Mouse (Mus musculus) liver, postnatal 0 days (tissue): ENCODE measurements around the gene Kctd4. TPM values are rescaled to one million over a fixed set of nuclear protein-coding genes. Genes with fewer than 3 reads are reported as not detected.

Source experiments
- ATAC-seq: fragments of 200-750 bp; cut with Nextera tagmentation; 2 replicates; pipeline ENCODE4 v1.8.0; 2017; ENCODE audit warnings: mild to moderate bottlenecking, moderate library complexity
- DNase-seq: peaks from one replicate; pipeline ENCODE4 v3.0.0-alpha.2; 2016
- H3K27ac ChIP-seq: fragments of 300-500 bp; sonication (generic); 2 replicates; pipeline ENCODE4 v1.5.1; 2014; ENCODE audit warnings: antibody characterized with exemption, moderate library complexity, mild to moderate bottlenecking, low read depth
- H3K27me3 ChIP-seq: fragments of 300-500 bp; sonication (generic); 2 replicates; pipeline ENCODE4 v1.6.1; 2014; ENCODE audit warnings: low read length, control low read depth, mixed read lengths; ENCODE audit not compliant: insufficient read depth
- H3K36me3 ChIP-seq: fragments of 300-500 bp; sonication (generic); replicated peaks from 2 replicates; pipeline ENCODE4 v1.6.1; 2014; ENCODE audit warnings: mild to moderate bottlenecking, control low read depth, low read length, moderate library complexity, mixed read lengths; ENCODE audit not compliant: insufficient read depth
- H3K4me1 ChIP-seq: fragments of 300-500 bp; sonication (generic); 2 replicates; pipeline ENCODE4 v1.6.1; 2014; ENCODE audit warnings: antibody characterized with exemption, mild to moderate bottlenecking, control low read depth; ENCODE audit not compliant: insufficient read depth
- H3K4me2 ChIP-seq: fragments of 300-500 bp; sonication (generic); 2 replicates; pipeline ENCODE4 v1.6.1; 2014; ENCODE audit warnings: low read depth, mild to moderate bottlenecking, low read length, moderate library complexity, mixed read lengths
- H3K4me3 ChIP-seq: fragments of 300-500 bp; sonication (generic); 2 replicates; pipeline ENCODE4 v1.5.1; 2014; ENCODE audit warnings: low read depth, low read length
- H3K9ac ChIP-seq: fragments of 300-500 bp; sonication (generic); replicated peaks from 2 replicates; pipeline ENCODE4 v1.6.1; 2014; ENCODE audit warnings: mild to moderate bottlenecking, moderate library complexity
- H3K9me3 ChIP-seq: fragments of 300-500 bp; sonication (generic); 2 replicates; pipeline ENCODE4 v1.6.1; 2016; ENCODE audit warnings: mild to moderate bottlenecking, control low read depth, low read length, mixed read lengths
- CTCF ChIP-seq: sonication (generic); IDR thresholded peaks from 2 replicates; pipeline ENCODE4 v1.5.1; 2016; ENCODE audit warnings: antibody characterized with exemption, low read depth
- EP300 ChIP-seq: IDR thresholded peaks from 2 replicates; pipeline ENCODE4 v1.6.1; 2016; ENCODE audit warnings: antibody characterized with exemption, low read depth, mild to moderate bottlenecking
- WGBS: fragments of 180-500 bp; shearing (Covaris S2); extraction: QIAGEN DNeasy Blood & Tissue Kit; methylation state at CpG from one replicate; pipeline ENCODE4 v1.1.7; 2014; ENCODE audit not compliant: insufficient replicate concordance; 5-methylcytosine and 5-hydroxymethylcytosine counted together
- polyA plus RNA-seq: library from polyadenylated mRNA; unstranded; fragments of >200 nt; fragmentation: Nextera tagmentation; extraction: Ambion mirVana; gene quantifications from 2 replicates; pipeline ENCODE4 v1.2.1, GENCODE M21; 2015

The Kctd4 gene
- polyA plus RNA-seq, 1 experiment from 2014 or later = 0.18 TPM

GRCm38 (mm10) chr14:76014331-76014730 is 59.5 kb downstream of the Kctd4 start:
- H3K9ac ChIP-seq = no peak overlapping the region
- no peak for TF ChIP-seq EP300
- no peak for TF ChIP-seq CTCF
- no peak overlapping the region for H3K4me3 ChIP-seq
- ATAC-seq (no peak), DNase-seq (no peak)
- H3K27ac ChIP-seq = no peak overlapping the region
- WGBS = 48% methylated on average over 2 of the region's 2 CpGs
- H3K4me1 ChIP-seq = peaks cover 11% of the 10 kb centered on the region
- no peaks in the 10 kb centered on the region for H3K9me3 ChIP-seq
- no peak overlapping the region for H3K4me2 ChIP-seq
- no peaks in the 10 kb centered on the region for H3K36me3 ChIP-seq
- H3K27me3 ChIP-seq = no peaks in the 10 kb centered on the region

Other genes starting within 250 kb of the Kctd4 start
- gene Cog3, start 200.5 kb upstream of the Kctd4 start, polyA plus RNA-seq = 4.5 and 4.7 TPM in 2 replicates
- 13.6 and 13.7 TPM in 2 replicates for gene Slc25a30, start 168.0 kb upstream of the Kctd4 start, polyA plus RNA-seq
- gene Tpt1, start 109.9 kb upstream of the Kctd4 start, polyA plus RNA-seq = 874 and 942 TPM in 2 replicates
- 15.1 and 16.1 TPM in 2 replicates for gene Gtf2f2, start 55.9 kb downstream of the Kctd4 start, polyA plus RNA-seq
- 2.6 and 3.2 TPM in 2 replicates for gene Gpalpp1, start 155.8 kb downstream of the Kctd4 start, polyA plus RNA-seq
- gene Nufip1, start 155.9 kb downstream of the Kctd4 start, polyA plus RNA-seq = 4.7 and 5.1 TPM in 2 replicates